Mouse (Mus musculus): ENCODE data around the gene Pde6g. TPM values are rescaled to one million over a fixed set of nuclear protein-coding genes. Genes with fewer than 3 reads are reported as not detected.

The Pde6g gene
- total and polyA plus RNA-seq, 3 experiments, result 0.35 to 0.84 TPM; not detected in 1

- TF ChIP-seq MAZ (IDR thresholded peaks at IDR 0.05; ENCODE audit: low read depth, low read length) (peak; percentile 34; the same call in 1 of the 2 replicates), SMC3 (IDR thresholded peaks at IDR 0.05; ENCODE audit: low read depth, low read length) (no peak), CHD1 (IDR thresholded peaks at IDR 0.05; ENCODE audit: low read depth, low read length) (peak; percentile 83)
These were observed 16.0 kb downstream of the Pde6g start, which contains the start of gene Nploc4 (continued) for GRCm38 (mm10) chr11:120437152-120437856.

- no peaks in the 10 kb centered on the region for H3K9me3 ChIP-seq (replicated peaks; ENCODE audit: insufficient read depth, low read length)
- peaks cover 0 to 65% of the 10 kb centered on the region in 2 experiments; a peak in 2 of 4 replicates for H3K36me3 ChIP-seq (ENCODE audit: control insufficient read depth in 1 of 2, insufficient read depth in 2 of 2, low read length in 2 of 2)
- no peak for DNase-seq (ENCODE audit: low read depth, low spot score)
- H3K9ac ChIP-seq (ENCODE audit: control insufficient read depth, low read depth, low read length, poor library complexity, severe bottlenecking), result no peak overlapping the region
- no peak overlapping the region for H3K27ac ChIP-seq (ENCODE audit: control insufficient read depth, low read depth, low read length)
- H3K79me2 ChIP-seq (ENCODE audit: control insufficient read depth, insufficient read depth, low read length, poor library complexity), result peaks cover 11% of the 10 kb centered on the region
- TF ChIP-seq MEF2A (IDR thresholded peaks at IDR 0.05; ENCODE audit: extremely low read depth, insufficient replicate concordance, low read depth, low read length, poor library complexity, severe bottlenecking) (no peak), POLR2AphosphoS2 (IDR thresholded peaks at IDR 0.05; ENCODE audit: low read length) (peak; percentile 19; the same call in 1 of the 2 replicates), EP300 (IDR thresholded peaks at IDR 0.05; ENCODE audit: low read depth in 1 of 2, low read length in 2 of 2) (no peak)
- no peaks in the 10 kb centered on the region for H3K27me3 ChIP-seq (ENCODE audit: control insufficient read depth in 1 of 2, insufficient read depth in 2 of 2, low read length in 2 of 2)
- no peak overlapping the region for H3K4me3 ChIP-seq (ENCODE audit: control insufficient read depth in 1 of 2, insufficient read depth in 1 of 2, low read depth in 2 of 2, low read length in 2 of 2)
- no peaks in the 10 kb centered on the region for H3K4me1 ChIP-seq (ENCODE audit: control insufficient read depth in 1 of 2, insufficient read depth in 2 of 2, low read length in 2 of 2)
These were observed 26.6 kb downstream of the Pde6g start for GRCm38 (mm10) chr11:120426727-120427126.

DNA sequence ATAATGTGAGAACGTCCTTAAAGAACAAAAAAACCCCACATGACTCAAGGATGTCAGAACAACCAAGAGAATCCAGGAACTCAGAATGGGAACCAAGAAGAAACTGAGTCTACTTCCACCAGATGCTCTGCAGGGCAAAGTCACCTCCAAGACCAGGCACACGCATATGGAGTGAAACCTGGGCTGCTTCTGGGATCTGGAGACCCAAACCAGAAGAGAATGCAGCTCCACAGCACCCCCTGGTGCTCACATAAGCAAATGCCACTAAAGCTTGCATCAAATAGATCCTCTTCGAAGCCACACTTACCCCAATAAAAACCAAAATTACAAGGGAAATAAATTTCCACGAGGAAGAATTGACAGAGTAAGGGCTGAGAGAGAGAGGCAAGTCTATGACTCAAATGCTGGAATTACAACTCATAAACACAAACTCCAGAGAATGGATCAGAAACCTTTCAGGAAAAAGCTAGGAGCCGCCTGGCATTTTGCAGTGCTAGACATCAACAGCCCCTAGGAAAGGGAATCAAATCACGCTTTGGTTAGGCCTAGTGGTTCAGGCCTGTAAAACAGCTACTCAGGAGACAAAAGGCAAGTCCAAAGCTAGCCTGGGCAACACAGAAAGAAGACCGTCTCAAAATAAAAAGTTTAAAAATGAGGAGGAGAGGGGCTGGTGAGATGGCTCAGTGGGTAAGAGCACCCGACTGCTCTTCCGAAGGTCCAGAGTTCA lies 29.6 kb downstream of the Pde6g start:
- Histone ChIP-seq H3K27me3 (ENCODE audit: control insufficient read depth in 1 of 2, insufficient read depth in 2 of 2, low read length in 2 of 2) (no peaks in the 10 kb centered on the region), H3K9ac (ENCODE audit: control insufficient read depth, low read depth, low read length, poor library complexity, severe bottlenecking) (no peak overlapping the region), H3K4me3 (ENCODE audit: control insufficient read depth in 1 of 2, insufficient read depth in 1 of 2, low read depth in 2 of 2, low read length in 2 of 2) (no peak overlapping the region), H3K4me1 (ENCODE audit: control insufficient read depth in 1 of 2, insufficient read depth in 2 of 2, low read length in 2 of 2) (no peaks in the 10 kb centered on the region), H3K9me3 (replicated peaks; ENCODE audit: insufficient read depth, low read length) (no peaks in the 10 kb centered on the region), H3K36me3 (ENCODE audit: control insufficient read depth in 1 of 2, insufficient read depth in 2 of 2, low read length in 2 of 2) (peaks cover 0 to 68% of the 10 kb centered on the region in 2 experiments; a peak in 2 of 4 replicates), H3K79me2 (ENCODE audit: control insufficient read depth, insufficient read depth, low read length, poor library complexity) (peaks cover 9% of the 10 kb centered on the region; the same call in 1 of the 2 replicates), H3K27ac (ENCODE audit: control insufficient read depth, low read depth, low read length) (no peak overlapping the region)
- DNase-seq (ENCODE audit: low read depth, low spot score), result peak; percentile 82
- peak; percentile 79 to 93 (median 82) for TF ChIP-seq CTCF (IDR thresholded peaks at IDR 0.05 in 2 of 3, conservative IDR thresholded peaks at IDR 0.05 in 1 of 3; ENCODE audit: control insufficient read depth in 1 of 3, insufficient read depth in 1 of 3, low read depth in 2 of 3, low read length in 3 of 3, poor library complexity in 1 of 3, severe bottlenecking in 1 of 3)
- no peak for TF ChIP-seq MAZ (IDR thresholded peaks at IDR 0.05; ENCODE audit: low read depth, low read length)
- peak; percentile 54 for TF ChIP-seq SMC3 (IDR thresholded peaks at IDR 0.05; ENCODE audit: low read depth, low read length)
- TF ChIP-seq POLR2A (IDR thresholded peaks at IDR 0.05; ENCODE audit: control insufficient read depth in 1 of 2, insufficient read depth in 1 of 2, low read depth in 1 of 2, low read length in 2 of 2, poor library complexity in 1 of 2), result 0 out of 4 replicates have a peak, but pooled peaks of 1 of the 2 experiments have one; percentile 11
- TF ChIP-seq RAD21 (IDR thresholded peaks at IDR 0.05; ENCODE audit: low read depth, low read length), result peak; percentile 57
- TF ChIP-seq TCF12 (IDR thresholded peaks at IDR 0.05; ENCODE audit: low read depth, low read length), result no peak
- TF ChIP-seq ZC3H11A (IDR thresholded peaks at IDR 0.05; ENCODE audit: low read depth, low read length), result peak; percentile 33; the same call in 1 of the 2 replicates
- TF ChIP-seq POLR2AphosphoS2 (IDR thresholded peaks at IDR 0.05; ENCODE audit: low read length), result no peak

Data from MEL (cell line).